Mouse (Mus musculus): ENCODE data around the gene Zbtb20. TPM values are rescaled to one million over a fixed set of nuclear protein-coding genes. Genes with fewer than 3 reads are reported as not detected.

Gene Zbtb20
- polyA plus RNA-seq, 1 experiment from 2014 or later = 35.1 TPM

DNA sequence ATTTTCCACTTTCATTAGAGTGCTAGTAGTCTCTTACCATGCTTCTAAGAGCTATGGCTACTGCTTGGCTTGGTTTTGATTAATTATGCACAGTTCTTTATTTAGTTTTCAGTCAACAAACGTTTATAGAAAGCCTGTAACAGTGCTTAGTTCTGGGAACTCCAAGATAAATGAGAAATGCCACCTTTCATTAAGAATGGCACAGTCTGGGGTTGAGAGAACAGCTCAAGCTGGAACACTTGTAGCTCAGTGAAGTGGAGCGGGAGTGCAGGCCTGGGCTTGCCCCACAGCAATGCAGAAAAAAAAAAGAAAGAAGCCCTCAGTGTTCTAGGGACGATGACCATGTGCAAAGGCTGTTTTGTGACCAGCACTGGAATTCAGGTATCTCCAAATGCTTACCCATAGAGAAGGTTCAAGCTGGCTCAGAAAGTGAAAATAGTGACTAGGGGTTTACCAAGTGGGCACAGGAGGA lies 589.7 kb downstream of the Zbtb20 start:
- H3K4me3 ChIP-seq (ENCODE audit: low read depth, low read length) = no peak overlapping the region
- 49% methylated on average over 3 of the region's 3 CpGs for WGBS
- H3K9ac ChIP-seq (replicated peaks; ENCODE audit: low read depth, low read length) = no peak overlapping the region
- no peak overlapping the region for H3K4me2 ChIP-seq (replicated peaks; ENCODE audit: low read depth, low read length)
- H3K9me3 ChIP-seq (ENCODE audit: control insufficient read depth, low read depth, low read length) = no peaks in the 10 kb centered on the region
- H3K4me1 ChIP-seq (ENCODE audit: control insufficient read depth, insufficient read depth, low read length) = 0 out of 2 replicates have a peak, but pooled peaks cover 3% of the 10 kb centered on the region
- H3K36me3 ChIP-seq (ENCODE audit: control insufficient read depth, insufficient read depth, low read length) = no peaks in the 10 kb centered on the region
- ATAC-seq (ENCODE audit: insufficient number of reproducible peaks, insufficient read depth, low FRiP score, low read depth) = no peak
- H3K27ac ChIP-seq (ENCODE audit: low read length) = no peak overlapping the region
- no peaks in the 10 kb centered on the region for H3K27me3 ChIP-seq (ENCODE audit: control insufficient read depth, insufficient read depth, low read length)

DNA sequence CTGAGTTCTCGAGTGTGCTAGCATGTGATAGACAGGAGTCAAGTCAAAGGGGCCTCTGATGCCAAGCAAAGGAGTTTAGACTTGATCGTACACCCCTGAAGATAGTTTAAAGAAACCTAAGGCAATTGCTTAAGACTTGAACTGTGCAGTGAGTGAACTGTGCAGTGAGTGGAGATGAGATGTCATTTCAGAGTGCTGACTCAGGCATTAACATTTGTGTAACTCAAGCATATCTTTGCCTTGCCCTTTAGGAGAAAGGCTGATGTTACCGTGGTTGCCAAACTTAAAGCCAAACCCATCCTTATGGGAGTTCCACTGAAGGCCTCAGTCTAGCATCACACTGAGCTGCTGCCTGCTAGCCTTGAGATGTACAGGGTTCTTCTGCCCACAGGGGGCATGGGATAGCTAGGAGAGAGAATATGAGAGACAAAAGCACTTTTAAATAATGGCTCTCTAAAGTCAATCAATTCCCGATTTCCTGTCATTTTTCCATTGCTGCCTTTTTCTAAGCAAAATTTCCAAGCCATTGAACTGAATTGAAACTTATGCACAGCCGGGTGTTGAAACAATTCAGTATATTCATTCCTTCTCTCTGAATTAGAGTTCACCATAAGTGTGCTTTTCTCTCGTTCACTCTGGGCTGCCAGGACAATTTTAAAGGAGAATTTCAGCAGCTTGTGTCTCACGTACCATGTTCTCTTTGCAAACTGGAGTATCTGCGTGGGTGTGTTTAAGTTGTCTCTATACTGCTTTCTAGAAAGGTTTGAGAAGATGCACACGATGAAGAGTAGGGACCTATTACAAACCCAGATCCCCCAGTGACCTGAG lies 590.5 kb downstream of the Zbtb20 start:
- ATAC-seq (ENCODE audit: insufficient number of reproducible peaks, insufficient read depth, low FRiP score, low read depth) = no peak
- H3K36me3 ChIP-seq (ENCODE audit: control insufficient read depth, insufficient read depth, low read length) = no peaks in the 10 kb centered on the region
- H3K9me3 ChIP-seq (ENCODE audit: control insufficient read depth, low read depth, low read length) = no peaks in the 10 kb centered on the region
- H3K4me3 ChIP-seq (ENCODE audit: low read depth, low read length) = no peak overlapping the region
- no peak overlapping the region for H3K9ac ChIP-seq (replicated peaks; ENCODE audit: low read depth, low read length)
- 92% methylated on average over 9 of the region's 9 CpGs for WGBS
- H3K27me3 ChIP-seq (ENCODE audit: control insufficient read depth, insufficient read depth, low read length) = no peaks in the 10 kb centered on the region
- H3K4me1 ChIP-seq (ENCODE audit: control insufficient read depth, insufficient read depth, low read length) = 0 out of 2 replicates have a peak, but pooled peaks cover 3% of the 10 kb centered on the region
- H3K4me2 ChIP-seq (replicated peaks; ENCODE audit: low read depth, low read length) = no peak overlapping the region
- H3K27ac ChIP-seq (ENCODE audit: low read length) = no peak overlapping the region

DNA sequence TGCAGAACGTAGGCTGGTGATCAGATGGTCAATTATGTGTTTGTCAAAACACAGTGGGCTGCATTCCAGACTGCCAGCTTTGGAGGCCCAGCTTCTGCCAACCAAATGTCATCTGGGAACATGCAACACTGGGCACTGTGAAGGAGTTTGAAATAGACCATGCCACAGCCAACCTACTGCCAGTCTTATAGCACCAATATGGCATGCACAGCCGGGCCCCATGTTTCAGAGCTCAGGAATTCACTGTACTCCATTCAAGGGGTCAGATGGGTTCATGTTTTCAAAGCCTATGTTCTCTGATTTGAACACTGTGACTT lies 591.0 kb downstream of the Zbtb20 start:
- H3K27ac ChIP-seq (ENCODE audit: low read length) = no peak overlapping the region
- 0 out of 2 replicates have a peak, but pooled peaks cover 3% of the 10 kb centered on the region for H3K4me1 ChIP-seq (ENCODE audit: control insufficient read depth, insufficient read depth, low read length)
- H3K9ac ChIP-seq (replicated peaks; ENCODE audit: low read depth, low read length) = no peak overlapping the region
- no peak overlapping the region for H3K4me3 ChIP-seq (ENCODE audit: low read depth, low read length)
- ATAC-seq (ENCODE audit: insufficient number of reproducible peaks, insufficient read depth, low FRiP score, low read depth) = no peak
- no peaks in the 10 kb centered on the region for H3K36me3 ChIP-seq (ENCODE audit: control insufficient read depth, insufficient read depth, low read length)
- no peak overlapping the region for H3K4me2 ChIP-seq (replicated peaks; ENCODE audit: low read depth, low read length)
- H3K27me3 ChIP-seq (ENCODE audit: control insufficient read depth, insufficient read depth, low read length) = no peaks in the 10 kb centered on the region
- 81% methylated on average over 2 of the region's 2 CpGs for WGBS
- H3K9me3 ChIP-seq (ENCODE audit: control insufficient read depth, low read depth, low read length) = no peaks in the 10 kb centered on the region

DNA sequence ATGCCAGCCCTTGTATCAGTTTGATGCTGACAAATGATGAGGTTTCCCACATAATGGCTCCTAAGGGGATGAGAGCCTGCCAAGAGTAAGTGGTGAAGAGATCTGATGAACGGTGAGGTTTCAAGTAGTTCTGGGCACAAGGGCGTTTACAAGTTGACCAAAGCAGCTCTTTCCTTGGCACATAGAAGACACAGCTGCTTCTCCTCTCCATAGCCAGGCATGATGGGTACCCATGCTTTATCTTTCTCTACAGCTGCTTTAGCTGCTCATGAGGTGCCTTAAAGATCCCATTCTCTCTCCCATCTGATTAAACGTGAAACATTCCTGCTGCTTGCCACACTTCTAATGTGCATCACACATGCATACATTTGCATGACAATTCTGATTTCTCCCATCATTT lies 595.4 kb downstream of the Zbtb20 start:
- 90% methylated on average over 3 of the region's 3 CpGs for WGBS
- Histone ChIP-seq H3K4me2 (replicated peaks; ENCODE audit: low read depth, low read length) (no peak overlapping the region), H3K27me3 (ENCODE audit: control insufficient read depth, insufficient read depth, low read length) (no peaks in the 10 kb centered on the region), H3K27ac (ENCODE audit: low read length) (no peak overlapping the region), H3K36me3 (ENCODE audit: control insufficient read depth, insufficient read depth, low read length) (no peaks in the 10 kb centered on the region), H3K9ac (replicated peaks; ENCODE audit: low read depth, low read length) (no peak overlapping the region), H3K4me3 (ENCODE audit: low read depth, low read length) (no peak overlapping the region), H3K4me1 (ENCODE audit: control insufficient read depth, insufficient read depth, low read length) (no peaks in the 10 kb centered on the region), H3K9me3 (ENCODE audit: control insufficient read depth, low read depth, low read length) (no peaks in the 10 kb centered on the region)
- no peak for ATAC-seq (ENCODE audit: insufficient number of reproducible peaks, insufficient read depth, low FRiP score, low read depth)

DNA sequence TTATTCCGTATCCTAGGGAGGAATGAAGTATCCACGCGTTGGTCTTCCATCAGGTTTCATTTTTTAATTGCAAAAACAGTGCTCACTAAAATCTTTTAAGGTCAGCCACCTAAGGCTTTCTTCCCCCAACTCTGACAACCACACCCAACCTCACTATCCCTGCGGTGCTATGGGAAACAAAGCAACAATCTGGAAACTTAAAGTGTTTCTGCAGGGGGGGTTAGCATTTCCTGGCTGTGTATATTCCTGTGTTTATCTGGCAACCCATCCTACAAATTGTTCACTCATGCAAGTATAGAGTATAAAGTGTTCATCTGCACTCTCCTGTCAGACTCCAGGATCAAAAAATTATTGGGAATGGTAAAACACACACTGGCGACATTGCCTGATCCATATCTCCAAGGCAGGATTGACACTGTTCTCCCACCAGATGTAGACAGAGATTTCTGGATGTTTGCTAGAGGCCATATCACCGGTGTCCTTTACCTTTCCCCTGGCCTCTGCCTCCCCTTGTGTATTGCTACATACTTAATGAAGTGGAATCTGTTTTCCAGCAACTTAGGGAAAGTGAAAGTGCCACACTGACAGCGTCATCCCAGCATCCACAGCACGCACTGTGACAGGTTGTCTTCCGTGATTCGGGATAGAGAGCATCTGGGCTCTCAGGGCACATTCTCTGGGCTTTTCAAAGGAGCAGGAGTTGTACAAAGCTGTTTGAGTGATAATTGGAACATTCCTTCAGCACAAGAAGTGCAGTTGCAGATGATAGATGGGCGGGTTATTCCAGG lies 599.5 kb downstream of the Zbtb20 start:
- Histone ChIP-seq H3K9me3 (ENCODE audit: control insufficient read depth, low read depth, low read length) (no peaks in the 10 kb centered on the region), H3K36me3 (ENCODE audit: control insufficient read depth, insufficient read depth, low read length) (no peaks in the 10 kb centered on the region), H3K4me2 (replicated peaks; ENCODE audit: low read depth, low read length) (no peak overlapping the region), H3K9ac (replicated peaks; ENCODE audit: low read depth, low read length) (no peak overlapping the region), H3K27ac (ENCODE audit: low read length) (no peak overlapping the region), H3K4me1 (ENCODE audit: control insufficient read depth, insufficient read depth, low read length) (no peaks in the 10 kb centered on the region), H3K27me3 (ENCODE audit: control insufficient read depth, insufficient read depth, low read length) (no peaks in the 10 kb centered on the region), H3K4me3 (ENCODE audit: low read depth, low read length) (no peak overlapping the region)
- no peak for ATAC-seq (ENCODE audit: insufficient number of reproducible peaks, insufficient read depth, low FRiP score, low read depth)
- 77% methylated on average over 11 of the region's 11 CpGs for WGBS

DNA sequence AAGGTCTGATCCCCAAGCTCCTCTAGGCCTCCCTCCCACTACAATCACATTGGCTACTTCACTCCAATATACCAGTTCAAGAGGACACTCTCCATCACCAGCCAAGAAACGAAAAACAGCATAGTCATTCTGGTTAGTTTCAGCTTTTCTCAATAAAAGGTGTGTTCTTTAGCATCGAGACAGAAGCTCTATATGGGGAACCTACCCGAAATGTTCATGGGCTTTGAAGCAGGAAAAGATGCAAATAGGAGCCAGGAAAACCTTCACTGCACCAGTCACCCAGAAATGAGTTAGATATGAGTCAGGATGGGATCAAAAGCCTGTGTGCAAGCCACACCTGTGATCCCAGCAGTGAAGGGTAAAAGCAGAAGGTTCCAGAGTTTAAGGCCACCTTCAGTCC lies 601.2 kb downstream of the Zbtb20 start:
- H3K4me2 ChIP-seq (replicated peaks; ENCODE audit: low read depth, low read length) = no peak overlapping the region
- no peak overlapping the region for H3K27ac ChIP-seq (ENCODE audit: low read length)
- H3K27me3 ChIP-seq (ENCODE audit: control insufficient read depth, insufficient read depth, low read length) = no peaks in the 10 kb centered on the region
- no peaks in the 10 kb centered on the region for H3K36me3 ChIP-seq (ENCODE audit: control insufficient read depth, insufficient read depth, low read length)
- no peaks in the 10 kb centered on the region for H3K9me3 ChIP-seq (ENCODE audit: control insufficient read depth, low read depth, low read length)
- no peaks in the 10 kb centered on the region for H3K4me1 ChIP-seq (ENCODE audit: control insufficient read depth, insufficient read depth, low read length)
- no peak overlapping the region for H3K4me3 ChIP-seq (ENCODE audit: low read depth, low read length)
- no peak overlapping the region for H3K9ac ChIP-seq (replicated peaks; ENCODE audit: low read depth, low read length)
- ATAC-seq (ENCODE audit: insufficient number of reproducible peaks, insufficient read depth, low FRiP score, low read depth) = no peak
- WGBS = 84% methylated on average over 3 of the region's 3 CpGs

DNA sequence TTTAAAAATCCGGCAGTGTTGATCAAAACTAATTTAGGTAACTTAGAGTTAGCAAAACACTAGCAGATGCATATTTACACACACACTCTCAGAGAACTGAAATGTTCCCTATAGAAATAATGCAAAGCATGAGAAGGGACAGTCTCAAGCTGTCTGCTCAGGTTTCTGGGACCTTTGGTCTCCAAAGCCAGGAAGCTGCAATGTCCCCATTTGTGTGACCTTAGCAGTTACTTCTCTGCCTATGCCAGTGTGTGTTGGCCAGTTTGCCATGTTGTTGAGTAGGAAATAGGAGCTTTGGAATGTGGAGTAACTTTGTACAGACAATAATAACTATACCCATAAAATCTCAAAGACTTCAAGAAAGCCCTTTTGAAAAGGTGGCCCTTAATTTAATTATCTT lies 602.7 kb downstream of the Zbtb20 start:
- Histone ChIP-seq H3K36me3 (ENCODE audit: control insufficient read depth, insufficient read depth, low read length) (no peaks in the 10 kb centered on the region), H3K4me1 (ENCODE audit: control insufficient read depth, insufficient read depth, low read length) (no peaks in the 10 kb centered on the region), H3K4me2 (replicated peaks; ENCODE audit: low read depth, low read length) (no peak overlapping the region), H3K9ac (replicated peaks; ENCODE audit: low read depth, low read length) (no peak overlapping the region), H3K4me3 (ENCODE audit: low read depth, low read length) (no peak overlapping the region), H3K27ac (ENCODE audit: low read length) (no peak overlapping the region), H3K9me3 (ENCODE audit: control insufficient read depth, low read depth, low read length) (no peaks in the 10 kb centered on the region), H3K27me3 (ENCODE audit: control insufficient read depth, insufficient read depth, low read length) (no peaks in the 10 kb centered on the region)
- WGBS = 87% methylated on average over 1 of the region's 1 CpGs
- no peak for ATAC-seq (ENCODE audit: insufficient number of reproducible peaks, insufficient read depth, low FRiP score, low read depth)

DNA sequence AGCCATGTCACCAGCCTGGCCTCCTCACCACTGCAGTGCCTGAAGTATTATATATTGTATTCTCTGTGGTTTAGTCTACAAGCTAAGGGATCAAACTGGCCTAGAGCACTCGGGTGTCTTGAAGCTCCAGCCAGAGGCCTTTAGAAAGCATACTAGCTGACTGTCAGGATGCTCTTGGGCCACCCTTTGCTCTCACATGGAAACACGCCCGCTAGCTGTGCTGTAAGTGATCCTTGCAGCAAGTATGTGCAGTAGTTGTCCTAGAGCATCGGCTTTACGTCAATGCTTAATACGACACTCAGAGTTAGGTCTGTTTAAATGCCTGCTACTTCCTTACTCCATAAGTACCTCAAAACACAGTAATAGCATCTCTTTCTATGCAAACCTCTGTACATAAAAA lies 604.9 kb downstream of the Zbtb20 start:
- no peaks in the 10 kb centered on the region for H3K27me3 ChIP-seq (ENCODE audit: control insufficient read depth, insufficient read depth, low read length)
- H3K9ac ChIP-seq (replicated peaks; ENCODE audit: low read depth, low read length) = no peak overlapping the region
- no peaks in the 10 kb centered on the region for H3K36me3 ChIP-seq (ENCODE audit: control insufficient read depth, insufficient read depth, low read length)
- ATAC-seq (ENCODE audit: insufficient number of reproducible peaks, insufficient read depth, low FRiP score, low read depth) = no peak
- H3K4me1 ChIP-seq (ENCODE audit: control insufficient read depth, insufficient read depth, low read length) = no peaks in the 10 kb centered on the region
- no peak overlapping the region for H3K27ac ChIP-seq (ENCODE audit: low read length)
- 72% methylated on average over 6 of the region's 6 CpGs for WGBS
- no peak overlapping the region for H3K4me3 ChIP-seq (ENCODE audit: low read depth, low read length)
- no peaks in the 10 kb centered on the region for H3K9me3 ChIP-seq (ENCODE audit: control insufficient read depth, low read depth, low read length)
- no peak overlapping the region for H3K4me2 ChIP-seq (replicated peaks; ENCODE audit: low read depth, low read length)
